Mouse (Mus musculus): ENCODE data around the gene Tmem205.

Tmem205 gene

GRCm38 (mm10) chr9:21927208-21927753 is at the start of gene Tmem205, which contains the start of gene Ccdc159:
Tmem205 (minus strand) TSS chr9:21927556.
Ccdc159 (plus strand) TSS chr9:21927471.
- DNase-seq, result peak; percentile 89 to 92

- no peak for DNase-seq
Observed at GRCm38 (mm10) chr9:21976626-21977175, 49.3 kb upstream of the Tmem205 start.

- DNase-seq, result no peak
Observed at GRCm38 (mm10) chr9:21969304-21969703, 41.9 kb upstream of the Tmem205 start.

GRCm38 (mm10) chr9:21968883-21969282 is 41.5 kb upstream of the Tmem205 start:
- no peak for DNase-seq

- no peak for DNase-seq
Observed at GRCm38 (mm10) chr9:21963417-21963816, 36.1 kb upstream of the Tmem205 start, which contains the start of gene Epor. Epor (minus strand) TSS chr9:21963506.

GRCm38 (mm10) chr9:21962416-21963059 is 35.2 kb upstream of the Tmem205 start:
- DNase-seq, result peak; percentile 43 to 63

- DNase-seq, result peak in 1 of 2 experiments; percentile 21
Observed at GRCm38 (mm10) chr9:21962010-21962409, 34.7 kb upstream of the Tmem205 start.

- DNase-seq, result peak in 1 of 2 experiments; percentile 17
Observed at GRCm38 (mm10) chr9:21961366-21961980, 34.1 kb upstream of the Tmem205 start.

- peak in 1 of 2 experiments; percentile 39 for DNase-seq
Observed at GRCm38 (mm10) chr9:21960558-21961208, 33.3 kb upstream of the Tmem205 start.

GRCm38 (mm10) chr9:21960135-21960534 is 32.8 kb upstream of the Tmem205 start:
- DNase-seq, result no peak

- no peak for DNase-seq
Observed at GRCm38 (mm10) chr9:21959244-21959643, 31.9 kb upstream of the Tmem205 start.

- no peak for DNase-seq
Observed at GRCm38 (mm10) chr9:21958372-21958771, 31.0 kb upstream of the Tmem205 start.

- DNase-seq, result peak; percentile 98 to 100
Observed at GRCm38 (mm10) chr9:21955570-21956281, 28.4 kb upstream of the Tmem205 start, which contains the start of gene Swsap1. Swsap1 (plus strand) TSS chr9:21955755.

GRCm38 (mm10) chr9:21955225-21955569 is 27.8 kb upstream of the Tmem205 start:
- no peak for DNase-seq

- no peak for DNase-seq
Observed at GRCm38 (mm10) chr9:21954635-21955034, 27.3 kb upstream of the Tmem205 start.

- DNase-seq, result no peak
Observed at GRCm38 (mm10) chr9:21953600-21953999, 26.2 kb upstream of the Tmem205 start.

GRCm38 (mm10) chr9:21951977-21952376 is 24.6 kb upstream of the Tmem205 start:
- no peak for DNase-seq

- DNase-seq, result no peak
Observed at GRCm38 (mm10) chr9:21950322-21950721, 23.0 kb upstream of the Tmem205 start.

GRCm38 (mm10) chr9:21948790-21949189 is 21.4 kb upstream of the Tmem205 start:
- DNase-seq, result no peak

GRCm38 (mm10) chr9:21948146-21948545 is 20.8 kb upstream of the Tmem205 start:
- DNase-seq, result no peak

- no peak for DNase-seq
Observed at GRCm38 (mm10) chr9:21947540-21948130, 20.3 kb upstream of the Tmem205 start.

- no peak for DNase-seq
Observed at GRCm38 (mm10) chr9:21944267-21944666, 16.9 kb upstream of the Tmem205 start.
